Mouse (Mus musculus): ENCODE measurements at regions not wholly inside any gene's neighbourhood (a gene's known extent, or its start where the extent isn't known, plus 50 kb on each side); places are given as distances from the start of the nearest gene placed in this dataset.

DNA sequence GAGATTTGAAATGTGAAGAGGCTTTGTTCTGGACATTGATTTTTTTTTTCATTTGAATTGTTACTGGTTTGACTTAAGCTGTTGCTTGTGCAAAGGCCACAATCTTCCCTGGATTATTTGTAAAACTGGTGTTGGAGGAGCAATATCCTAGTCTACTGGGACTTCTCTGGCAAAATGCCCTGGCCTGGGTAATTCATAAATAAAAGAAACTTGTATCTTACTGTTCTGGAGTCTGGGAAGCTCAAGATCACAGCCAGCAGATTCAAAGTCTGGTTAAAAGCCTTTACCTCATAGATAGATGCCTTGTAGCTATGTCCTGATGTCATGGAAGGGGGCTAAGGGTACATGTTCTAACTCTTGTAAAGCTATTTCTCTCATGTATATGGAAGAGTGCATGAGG is 177.7 kb upstream of the Cited2 start:
- Histone ChIP-seq H3K4me1 (peaks cover 5% of the 10 kb centered on the region; the same call in 1 of the 2 replicates), H3K27me3 (no peaks in the 10 kb centered on the region), H3K27ac (no peak overlapping the region), H3K36me3 (no peaks in the 10 kb centered on the region), H3K9ac (no peak overlapping the region), H3K9me3 (no peaks in the 10 kb centered on the region), H3K4me2 (replicated peaks) (no peak overlapping the region), H3K4me3 (no peak overlapping the region)
- ATAC-seq (ENCODE audit: insufficient number of reproducible peaks, insufficient read depth, low FRiP score, low TSS enrichment), result no peak

DNA sequence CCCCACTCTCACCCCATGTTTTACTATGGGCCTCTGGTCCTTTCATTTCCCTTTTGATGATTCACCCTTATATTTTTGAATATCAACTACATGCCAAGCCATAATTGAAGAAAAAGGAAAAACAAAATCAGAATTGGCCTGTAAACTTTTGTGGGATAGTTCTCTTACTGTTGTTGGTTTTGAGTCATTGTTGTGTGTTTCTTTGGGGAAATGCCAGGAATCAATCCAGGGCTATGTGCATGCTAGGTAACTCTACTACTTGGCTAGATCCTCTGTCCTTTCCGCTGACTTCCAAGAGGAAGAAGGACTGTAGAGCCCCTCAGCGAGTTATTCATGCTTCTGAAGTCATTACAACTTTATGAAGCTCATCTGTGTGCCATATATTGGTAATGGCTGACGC is 175.0 kb upstream of the Cited2 start:
- Histone ChIP-seq H3K27me3 (no peaks in the 10 kb centered on the region), H3K4me3 (no peak overlapping the region), H3K27ac (no peak overlapping the region), H3K9me3 (no peaks in the 10 kb centered on the region), H3K9ac (no peak overlapping the region), H3K36me3 (no peaks in the 10 kb centered on the region), H3K4me2 (replicated peaks) (no peak overlapping the region), H3K4me1 (no peaks in the 10 kb centered on the region)
- no peak for ATAC-seq (ENCODE audit: insufficient number of reproducible peaks, insufficient read depth, low FRiP score, low TSS enrichment)
- 93% methylated on average over 3 of the region's 3 CpGs for WGBS

DNA sequence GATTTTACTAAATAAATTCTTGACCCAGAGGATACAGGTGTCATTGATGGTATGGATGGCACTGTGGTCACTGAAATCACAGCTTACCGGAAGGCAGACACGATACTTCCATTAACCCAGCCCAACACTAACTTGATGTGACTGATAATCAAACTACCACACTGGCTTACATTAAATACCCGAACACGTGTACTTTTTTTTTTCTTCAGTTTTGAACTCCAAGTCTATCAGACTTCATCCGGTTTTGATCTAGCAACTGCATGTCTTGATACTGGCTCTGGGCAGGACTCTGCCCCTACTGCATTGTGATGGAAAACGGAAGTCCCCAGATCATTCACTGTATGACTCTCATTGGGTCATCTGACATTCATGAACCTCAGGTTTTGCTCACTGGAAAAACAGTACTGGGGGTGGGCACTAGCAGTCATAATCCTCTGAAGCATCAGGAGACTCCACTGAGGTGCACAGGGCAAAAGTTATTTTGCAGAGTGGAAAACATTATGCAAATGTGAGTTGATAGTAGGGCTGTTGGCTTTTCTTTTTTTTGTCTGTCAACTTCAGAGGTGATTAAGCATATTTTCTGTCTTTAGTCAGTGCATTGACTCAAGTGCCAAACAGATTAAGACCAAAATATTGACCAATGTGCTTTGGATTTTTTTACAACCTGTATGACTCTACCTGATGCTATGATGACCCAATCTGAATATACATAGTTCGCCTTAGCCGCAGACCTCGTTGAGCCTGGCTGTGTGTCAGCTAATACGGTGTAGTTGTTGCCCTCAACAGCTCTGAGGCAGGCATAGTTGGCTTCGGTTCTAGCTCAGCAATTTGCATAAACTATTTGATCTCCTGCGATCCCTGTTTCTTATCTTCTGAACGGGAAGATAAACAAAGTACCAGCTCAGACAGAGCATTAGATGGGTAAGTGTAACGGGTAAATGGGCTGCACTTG is 174.1 kb upstream of the Cited2 start:
- Histone ChIP-seq H3K27ac (no peak overlapping the region), H3K9ac (no peak overlapping the region), H3K4me2 (replicated peaks) (no peak overlapping the region), H3K4me1 (no peaks in the 10 kb centered on the region), H3K36me3 (no peaks in the 10 kb centered on the region), H3K27me3 (no peaks in the 10 kb centered on the region), H3K9me3 (no peaks in the 10 kb centered on the region), H3K4me3 (no peak overlapping the region)
- WGBS, result 91% methylated on average over 14 of the region's 14 CpGs
- no peak for ATAC-seq (ENCODE audit: insufficient number of reproducible peaks, insufficient read depth, low FRiP score, low TSS enrichment)

DNA sequence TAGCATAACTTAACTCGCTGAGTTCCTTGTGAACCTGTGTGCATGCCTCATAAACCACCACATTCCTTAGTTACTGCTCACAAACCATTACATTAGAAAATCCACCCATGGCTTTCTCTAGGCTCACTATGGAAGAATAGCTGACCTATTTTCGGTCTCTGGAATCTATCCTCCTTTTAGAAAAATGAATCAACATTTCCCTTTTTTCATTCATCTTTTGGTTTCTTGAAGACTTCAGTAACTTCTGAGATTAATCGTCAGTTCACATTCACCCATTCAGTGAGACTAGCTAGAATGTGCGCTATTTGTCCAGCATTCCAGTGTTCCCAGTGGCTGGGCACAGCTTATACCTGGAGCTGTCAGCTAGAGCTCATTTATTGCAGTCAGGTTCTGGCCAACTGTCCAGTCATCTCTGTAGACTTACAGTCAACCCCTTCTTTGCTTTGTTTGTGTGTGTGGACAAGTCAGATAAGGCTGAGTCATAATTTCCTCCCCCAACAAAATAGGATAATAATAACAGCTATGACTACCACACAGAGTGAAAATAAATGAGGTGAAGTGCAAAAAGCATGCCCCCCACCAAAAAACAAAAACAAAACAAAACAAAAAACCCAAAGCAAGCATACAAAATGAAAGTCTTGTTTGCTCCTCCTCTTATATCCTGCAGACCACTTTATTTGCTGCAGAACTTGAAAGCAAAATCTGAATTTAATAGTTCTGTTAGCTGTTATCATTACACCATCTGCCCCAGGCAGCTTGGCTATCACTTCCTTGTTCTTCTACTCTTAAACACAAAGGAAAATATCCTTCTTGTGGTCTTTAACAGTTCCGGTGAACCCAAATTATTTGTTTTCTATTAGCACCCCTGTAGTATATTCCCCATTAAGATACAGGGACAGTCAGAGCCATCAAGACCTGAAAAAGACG is 173.0 kb upstream of the Cited2 start:
- Histone ChIP-seq H3K36me3 (no peaks in the 10 kb centered on the region), H3K9me3 (no peaks in the 10 kb centered on the region), H3K4me2 (replicated peaks) (no peak overlapping the region), H3K4me3 (no peak overlapping the region), H3K27me3 (no peaks in the 10 kb centered on the region), H3K27ac (no peak overlapping the region), H3K9ac (no peak overlapping the region), H3K4me1 (no peaks in the 10 kb centered on the region)
- 93% methylated on average over 6 of the region's 6 CpGs for WGBS
- ATAC-seq (ENCODE audit: insufficient number of reproducible peaks, insufficient read depth, low FRiP score, low TSS enrichment), result no peak

DNA sequence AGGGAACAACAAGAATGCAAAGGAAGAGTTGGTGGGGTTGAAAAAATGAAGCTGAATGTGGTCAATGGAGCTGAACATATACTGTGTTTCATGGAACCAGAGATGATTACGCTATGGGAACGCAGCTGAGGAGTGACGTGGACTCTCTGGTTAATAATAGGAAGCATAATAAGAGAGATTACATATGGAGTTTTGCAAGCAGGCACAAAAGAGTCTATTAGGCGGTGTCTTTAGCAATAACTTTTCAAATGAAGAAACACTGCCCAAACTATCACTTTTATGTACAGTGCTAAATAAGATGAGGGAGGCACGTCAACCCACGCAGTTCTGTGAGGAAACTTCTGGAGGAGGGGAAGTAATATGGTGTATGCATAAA is 172.4 kb upstream of the Cited2 start:
- no peak for ATAC-seq (ENCODE audit: insufficient number of reproducible peaks, insufficient read depth, low FRiP score, low TSS enrichment)
- no peaks in the 10 kb centered on the region for H3K27me3 ChIP-seq
- H3K4me1 ChIP-seq, result no peaks in the 10 kb centered on the region
- no peak overlapping the region for H3K4me2 ChIP-seq (replicated peaks)
- WGBS, result 94% methylated on average over 6 of the region's 6 CpGs
- H3K36me3 ChIP-seq, result no peaks in the 10 kb centered on the region
- no peaks in the 10 kb centered on the region for H3K9me3 ChIP-seq
- H3K4me3 ChIP-seq, result no peak overlapping the region
- no peak overlapping the region for H3K27ac ChIP-seq
- H3K9ac ChIP-seq, result no peak overlapping the region

DNA sequence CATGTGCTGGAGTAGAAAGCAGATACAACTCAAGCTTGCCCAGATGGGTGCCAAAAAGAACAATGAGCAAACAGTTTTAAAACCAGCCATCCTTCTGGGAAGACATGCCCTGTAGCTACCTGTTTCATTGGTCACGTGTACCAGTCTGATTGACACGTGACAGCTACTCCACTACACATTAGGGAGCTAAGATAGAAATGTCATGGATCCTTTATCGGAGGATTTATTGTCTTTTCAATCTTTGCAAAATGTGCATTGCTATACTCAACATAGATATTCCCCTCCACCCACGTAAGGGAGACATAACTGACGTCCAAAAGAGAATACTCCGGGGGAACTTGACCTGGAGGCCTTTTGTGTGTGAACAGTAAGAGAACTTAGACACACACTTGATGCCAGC is 171.1 kb upstream of the Cited2 start:
- no peak overlapping the region for H3K9ac ChIP-seq
- H3K4me3 ChIP-seq, result no peak overlapping the region
- H3K4me2 ChIP-seq (replicated peaks), result no peak overlapping the region
- 75% methylated on average over 6 of the region's 6 CpGs for WGBS
- no peaks in the 10 kb centered on the region for H3K27me3 ChIP-seq
- no peak for ATAC-seq (ENCODE audit: insufficient number of reproducible peaks, insufficient read depth, low FRiP score, low TSS enrichment)
- no peak overlapping the region for H3K27ac ChIP-seq
- no peaks in the 10 kb centered on the region for H3K4me1 ChIP-seq
- no peaks in the 10 kb centered on the region for H3K36me3 ChIP-seq
- no peaks in the 10 kb centered on the region for H3K9me3 ChIP-seq

DNA sequence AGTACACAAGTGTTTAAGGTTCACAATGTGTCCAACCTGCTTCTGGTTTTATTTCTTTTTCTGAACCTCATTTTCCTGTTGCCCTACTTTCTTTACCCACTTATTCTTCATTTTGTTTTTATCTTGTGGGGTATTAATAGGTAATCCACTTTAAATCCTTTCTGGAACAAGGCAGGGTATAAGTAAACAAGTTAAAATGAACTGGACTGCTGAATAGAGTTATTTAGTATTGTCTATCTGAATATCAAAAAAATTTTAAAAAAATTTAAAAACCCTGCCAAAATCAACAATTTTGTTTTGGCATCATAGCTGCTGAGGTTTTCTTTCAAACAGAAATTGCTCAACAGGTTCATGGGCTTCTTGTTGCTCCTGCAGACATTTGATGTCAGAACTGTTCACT is 170.7 kb upstream of the Cited2 start:
- Histone ChIP-seq H3K4me3 (no peak overlapping the region), H3K27me3 (no peaks in the 10 kb centered on the region), H3K9me3 (no peaks in the 10 kb centered on the region), H3K4me1 (no peaks in the 10 kb centered on the region), H3K36me3 (no peaks in the 10 kb centered on the region), H3K27ac (no peak overlapping the region), H3K4me2 (replicated peaks) (no peak overlapping the region), H3K9ac (no peak overlapping the region)
- ATAC-seq (ENCODE audit: insufficient number of reproducible peaks, insufficient read depth, low FRiP score, low TSS enrichment), result no peak

DNA sequence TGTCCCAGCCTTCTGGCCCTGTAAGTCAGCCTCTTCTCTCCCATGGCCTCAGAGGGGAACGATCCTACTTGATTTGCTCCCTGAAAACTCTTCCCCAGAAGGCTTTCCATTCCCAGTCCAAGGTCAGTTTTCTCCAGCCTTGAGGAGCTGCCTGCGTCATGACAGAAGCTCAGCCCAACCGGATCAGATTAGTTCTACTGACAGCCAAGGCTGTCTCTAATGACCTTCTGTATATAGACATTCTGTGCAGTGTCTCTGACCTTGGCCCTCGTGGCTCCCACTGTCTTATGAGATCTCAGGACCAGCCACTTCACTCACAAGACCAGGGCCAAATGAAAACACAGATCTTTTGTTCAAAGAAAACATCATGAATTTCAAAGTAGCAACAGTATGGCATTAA is 166.6 kb upstream of the Cited2 start:
- 0 out of 2 replicates have a peak, but pooled peaks cover 4% of the 10 kb centered on the region for H3K4me1 ChIP-seq
- H3K4me2 ChIP-seq (replicated peaks), result no peak overlapping the region
- no peak overlapping the region for H3K9ac ChIP-seq
- H3K9me3 ChIP-seq, result no peaks in the 10 kb centered on the region
- H3K36me3 ChIP-seq, result no peaks in the 10 kb centered on the region
- ATAC-seq (ENCODE audit: insufficient number of reproducible peaks, insufficient read depth, low FRiP score, low TSS enrichment), result no peak
- no peak overlapping the region for H3K4me3 ChIP-seq
- 70% methylated on average over 4 of the region's 4 CpGs for WGBS
- H3K27ac ChIP-seq, result no peak overlapping the region
- no peaks in the 10 kb centered on the region for H3K27me3 ChIP-seq

DNA sequence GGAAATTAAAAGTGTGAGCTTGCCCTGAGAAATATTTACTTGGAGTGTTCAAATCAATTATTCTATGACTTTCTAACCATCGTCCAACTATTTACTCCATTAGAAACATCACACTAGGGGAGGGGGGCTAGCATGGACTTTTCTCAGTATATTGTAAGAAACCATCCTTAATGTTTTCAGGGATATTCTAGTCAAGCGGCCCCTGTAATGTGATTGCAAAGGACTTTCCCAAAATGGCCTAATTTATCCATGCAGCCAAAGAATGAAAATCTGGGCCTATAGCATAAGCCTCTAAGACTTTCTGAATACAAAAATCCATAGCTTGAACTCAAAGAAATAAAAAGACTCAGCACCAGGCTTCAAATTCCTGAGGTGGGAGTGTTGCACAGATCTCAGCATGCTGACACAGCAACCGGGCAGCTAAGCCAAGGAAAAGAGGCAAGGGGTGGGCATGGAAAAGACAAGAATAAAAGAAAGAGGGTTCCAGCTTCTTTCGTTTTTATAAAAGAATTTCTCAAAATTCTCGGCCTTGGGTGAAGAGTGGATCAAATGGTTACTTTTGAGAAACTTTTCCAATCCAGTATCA is 163.6 kb upstream of the Cited2 start:
- Histone ChIP-seq H3K4me1 (peaks cover 9% of the 10 kb centered on the region; the same call in 1 of the 2 replicates), H3K4me3 (no peak overlapping the region), H3K9ac (no peak overlapping the region), H3K9me3 (no peaks in the 10 kb centered on the region), H3K4me2 (replicated peaks) (no peak overlapping the region), H3K27ac (no peak overlapping the region), H3K27me3 (no peaks in the 10 kb centered on the region), H3K36me3 (no peaks in the 10 kb centered on the region)
- no peak for ATAC-seq (ENCODE audit: insufficient number of reproducible peaks, insufficient read depth, low FRiP score, low TSS enrichment)
- WGBS, result 60% methylated on average over 5 of the region's 5 CpGs

DNA sequence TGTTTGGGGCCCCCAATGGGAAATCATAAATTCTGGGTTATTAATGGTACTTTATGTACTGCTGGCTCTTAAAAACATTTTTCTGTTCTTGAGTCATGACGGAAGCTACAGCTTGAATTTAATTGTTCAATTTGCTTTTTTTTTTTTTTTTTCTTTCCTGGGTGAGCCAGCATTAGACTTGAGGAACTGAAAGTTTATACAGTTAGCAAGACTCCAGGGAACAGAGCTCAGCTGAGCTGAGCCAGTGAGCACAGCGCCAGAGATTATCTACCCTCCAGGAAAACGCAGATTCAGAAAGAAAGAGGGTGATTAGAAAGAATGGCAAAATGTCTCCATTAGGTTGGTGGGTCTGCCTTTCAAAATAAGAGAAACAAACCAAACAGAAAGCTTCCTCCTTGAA is 163.0 kb upstream of the Cited2 start:
- no peaks in the 10 kb centered on the region for H3K27me3 ChIP-seq
- WGBS, result 34% methylated on average over 3 of the region's 3 CpGs
- no peak overlapping the region for H3K27ac ChIP-seq
- H3K36me3 ChIP-seq, result no peaks in the 10 kb centered on the region
- no peaks in the 10 kb centered on the region for H3K9me3 ChIP-seq
- H3K4me1 ChIP-seq, result peaks cover 9% of the 10 kb centered on the region; the same call in 1 of the 2 replicates
- ATAC-seq (ENCODE audit: insufficient number of reproducible peaks, insufficient read depth, low FRiP score, low TSS enrichment), result no peak
- H3K4me2 ChIP-seq (replicated peaks), result no peak overlapping the region
- no peak overlapping the region for H3K9ac ChIP-seq
- no peak overlapping the region for H3K4me3 ChIP-seq

DNA sequence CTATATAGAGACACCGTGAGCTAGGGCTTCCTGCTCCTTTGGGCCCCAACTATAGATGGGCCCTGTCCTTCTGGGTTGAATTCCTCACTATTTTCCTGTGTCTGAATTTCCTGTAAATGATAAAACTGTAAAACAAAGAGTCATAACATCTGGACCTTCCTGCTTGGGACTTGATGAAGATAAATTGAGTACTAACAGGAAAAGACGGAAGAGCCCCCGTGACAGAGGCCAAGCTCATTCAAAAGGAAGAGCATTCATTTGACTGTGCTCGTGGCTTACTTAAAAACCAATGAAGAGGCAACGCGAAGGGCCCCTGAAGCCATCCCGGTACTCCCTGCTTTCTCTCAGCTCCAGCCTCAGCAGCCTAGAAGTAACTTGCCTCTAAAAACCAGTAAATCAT is 161.6 kb upstream of the Cited2 start:
- H3K36me3 ChIP-seq, result no peaks in the 10 kb centered on the region
- no peak overlapping the region for H3K9ac ChIP-seq
- no peak overlapping the region for H3K4me3 ChIP-seq
- no peak overlapping the region for H3K27ac ChIP-seq
- no peaks in the 10 kb centered on the region for H3K27me3 ChIP-seq
- H3K9me3 ChIP-seq, result no peaks in the 10 kb centered on the region
- no peak for ATAC-seq (ENCODE audit: insufficient number of reproducible peaks, insufficient read depth, low FRiP score, low TSS enrichment)
- 74% methylated on average over 7 of the region's 7 CpGs for WGBS
- no peak overlapping the region for H3K4me2 ChIP-seq (replicated peaks)
- peaks cover 9% of the 10 kb centered on the region; the same call in 1 of the 2 replicates for H3K4me1 ChIP-seq
